Mouse (Mus musculus): ENCODE results near the gene Gm37240. TPM values are rescaled to one million over a fixed set of nuclear protein-coding genes. Genes with fewer than 3 reads are reported as not detected.

Gene Gm37240
- polyA plus RNA-seq, 1 experiment from 2014 or later: 7.2 TPM

DNA sequence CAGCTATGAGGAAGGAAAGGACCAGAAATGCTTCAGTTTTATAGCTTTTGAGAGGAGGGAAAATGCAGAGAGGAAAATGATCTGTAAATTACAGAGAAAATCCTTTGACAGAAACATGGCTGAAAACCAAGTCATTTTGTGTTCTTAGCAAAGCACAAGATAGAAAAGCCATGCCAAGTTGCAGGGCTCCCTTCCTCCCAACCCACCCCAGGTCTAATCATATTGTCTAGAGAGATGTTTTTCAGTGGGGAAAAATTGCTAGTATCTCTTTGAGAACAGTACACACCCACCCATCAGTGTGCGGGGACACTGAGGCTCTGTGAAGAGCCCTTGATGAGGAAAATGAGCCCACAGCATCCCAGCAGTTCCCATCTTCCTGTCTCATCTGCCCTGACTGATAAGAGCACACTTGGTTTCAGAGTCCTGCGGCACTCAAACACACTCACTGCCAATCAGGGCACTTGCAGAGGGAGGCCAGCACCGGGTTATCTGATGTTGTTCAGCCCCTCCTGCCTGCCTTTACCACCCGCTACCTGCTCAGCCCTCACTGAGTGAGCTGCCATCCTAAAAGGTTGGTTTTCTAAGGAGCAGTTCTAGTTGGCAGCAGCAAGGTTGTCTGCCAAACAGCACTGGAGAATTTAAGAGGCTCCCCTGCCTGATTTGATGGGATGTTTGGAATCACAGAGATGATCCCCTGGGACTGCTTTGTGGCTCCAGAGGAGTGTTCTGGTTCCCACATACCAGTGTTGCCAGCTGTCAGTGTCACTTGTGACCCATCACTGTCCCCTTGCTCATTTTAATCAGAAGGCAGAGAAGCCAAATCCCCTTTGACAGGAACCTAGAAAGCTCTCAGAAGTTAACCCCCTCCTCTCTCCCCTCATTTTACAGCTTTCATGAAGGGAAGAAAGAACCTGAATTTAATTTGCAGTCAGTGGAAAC is 234.3 kb downstream of the Gm37240 start:
- H3K4me3 ChIP-seq: no peak overlapping the region
- 28% methylated on average over 4 of the region's 4 CpGs for WGBS
- H3K27ac ChIP-seq (replicated peaks): peak overlapping the region; percentile 13; the same call in 1 of the 2 replicates
- H3K9me3 ChIP-seq: no peaks in the 10 kb centered on the region
- no peaks in the 10 kb centered on the region for H3K27me3 ChIP-seq (replicated peaks)
- peak overlapping the region; percentile 33 for H3K4me2 ChIP-seq
- H3K4me1 ChIP-seq: peaks cover 32% of the 10 kb centered on the region
- ATAC-seq (ENCODE audit: extremely low read depth, insufficient number of reproducible peaks, low FRiP score, low TSS enrichment): no peak
- peaks cover 12% of the 10 kb centered on the region for H3K36me3 ChIP-seq
- H3K9ac ChIP-seq: peak overlapping the region; percentile 50

DNA sequence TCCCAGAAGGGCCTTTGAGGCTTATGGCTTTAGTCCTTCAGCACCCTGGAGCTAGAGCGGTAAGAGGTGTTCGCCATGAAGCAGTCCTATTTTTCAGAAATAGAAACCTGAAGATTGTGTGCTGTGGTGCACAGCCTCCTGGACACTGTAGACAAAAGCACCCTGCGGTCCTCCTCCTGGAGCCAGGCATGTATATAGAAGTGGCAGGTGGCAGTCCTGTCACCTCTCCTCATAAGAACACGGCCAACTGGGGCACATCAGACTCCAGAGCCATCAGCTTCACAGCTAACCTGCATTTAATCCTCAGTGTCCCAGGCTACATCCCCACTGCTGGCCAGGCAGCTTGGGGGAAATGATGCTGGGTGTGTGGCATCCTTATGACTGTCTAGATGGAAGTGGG is 238.1 kb downstream of the Gm37240 start:
- no peak overlapping the region for H3K9ac ChIP-seq
- 76% methylated on average over 4 of the region's 4 CpGs for WGBS
- no peak overlapping the region for H3K4me3 ChIP-seq
- ATAC-seq (ENCODE audit: extremely low read depth, insufficient number of reproducible peaks, low FRiP score, low TSS enrichment): no peak
- peaks cover 29% of the 10 kb centered on the region for H3K4me1 ChIP-seq
- H3K36me3 ChIP-seq: peaks cover 12% of the 10 kb centered on the region; the same call in 1 of the 2 replicates
- H3K27me3 ChIP-seq (replicated peaks): no peaks in the 10 kb centered on the region
- no peaks in the 10 kb centered on the region for H3K9me3 ChIP-seq
- H3K4me2 ChIP-seq: no peak overlapping the region
- H3K27ac ChIP-seq (replicated peaks): no peak overlapping the region

DNA sequence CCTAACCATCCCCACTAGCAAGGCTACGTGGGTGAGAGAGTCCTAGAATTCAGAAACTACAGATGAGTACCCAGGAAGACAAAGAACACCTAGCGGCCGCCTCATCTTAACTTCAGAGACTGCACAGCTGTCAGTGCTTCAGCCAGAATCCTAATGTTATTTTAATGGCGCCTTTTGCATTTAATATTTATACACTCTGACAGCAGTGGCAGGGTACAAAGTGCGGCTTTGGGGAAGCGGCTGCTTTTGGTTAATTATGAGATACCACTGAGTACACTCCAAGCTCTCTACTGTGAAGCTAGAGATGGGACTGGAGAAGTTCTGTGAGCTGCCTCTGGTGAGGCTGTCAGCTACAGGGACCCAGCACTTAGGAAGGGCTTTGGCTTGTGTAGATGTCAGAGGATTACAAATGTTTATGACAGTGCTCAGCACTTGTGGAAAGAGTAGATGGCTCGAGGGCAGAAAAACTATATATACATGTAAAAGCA is 241.8 kb downstream of the Gm37240 start:
- H3K4me1 ChIP-seq: peaks cover 11% of the 10 kb centered on the region

DNA sequence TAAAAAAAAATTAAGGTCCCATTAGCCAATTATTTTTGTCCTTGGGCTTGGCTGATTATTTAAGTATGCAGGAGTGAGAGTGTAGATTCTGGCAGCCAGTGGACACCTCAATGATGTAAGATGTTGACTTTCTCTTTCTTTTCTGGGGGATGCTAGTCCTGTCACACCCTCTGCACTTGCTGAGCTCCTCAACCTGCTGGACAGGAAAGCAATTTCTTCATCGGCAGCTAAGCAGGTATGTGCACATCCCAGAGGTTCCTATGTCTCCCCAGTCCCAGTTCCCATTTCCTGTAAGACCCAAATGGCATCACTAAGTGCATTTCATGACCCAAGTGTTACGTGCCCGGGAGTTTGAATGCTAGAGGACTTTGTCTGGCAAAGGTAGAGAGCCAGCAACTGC is 242.5 kb downstream of the Gm37240 start:
- Histone ChIP-seq H3K4me3 (no peak overlapping the region), H3K9me3 (no peaks in the 10 kb centered on the region), H3K27ac (replicated peaks) (no peak overlapping the region), H3K4me2 (no peak overlapping the region), H3K36me3 (peaks cover 9% of the 10 kb centered on the region; the same call in 1 of the 2 replicates), H3K27me3 (replicated peaks) (no peaks in the 10 kb centered on the region), H3K4me1 (peaks cover 11% of the 10 kb centered on the region), H3K9ac (no peak overlapping the region)
- no peak for ATAC-seq (ENCODE audit: extremely low read depth, insufficient number of reproducible peaks, low FRiP score, low TSS enrichment)
- WGBS: 89% methylated on average over 3 of the region's 3 CpGs

More for the DNA sequence above, 241.8 kb downstream of the Gm37240 start:
- Histone ChIP-seq H3K9me3 (no peaks in the 10 kb centered on the region), H3K4me3 (no peak overlapping the region), H3K27ac (replicated peaks) (peak overlapping the region; percentile 21; the same call in 1 of the 2 replicates), H3K9ac (0 out of 2 replicates have a peak overlapping the region, but pooled peaks have one; percentile 9), H3K27me3 (replicated peaks) (no peaks in the 10 kb centered on the region), H3K36me3 (peaks cover 9% of the 10 kb centered on the region; the same call in 1 of the 2 replicates), H3K4me2 (no peak overlapping the region)
- WGBS: 74% methylated on average over 7 of the region's 7 CpGs
- ATAC-seq (ENCODE audit: extremely low read depth, insufficient number of reproducible peaks, low FRiP score, low TSS enrichment): no peak

DNA sequence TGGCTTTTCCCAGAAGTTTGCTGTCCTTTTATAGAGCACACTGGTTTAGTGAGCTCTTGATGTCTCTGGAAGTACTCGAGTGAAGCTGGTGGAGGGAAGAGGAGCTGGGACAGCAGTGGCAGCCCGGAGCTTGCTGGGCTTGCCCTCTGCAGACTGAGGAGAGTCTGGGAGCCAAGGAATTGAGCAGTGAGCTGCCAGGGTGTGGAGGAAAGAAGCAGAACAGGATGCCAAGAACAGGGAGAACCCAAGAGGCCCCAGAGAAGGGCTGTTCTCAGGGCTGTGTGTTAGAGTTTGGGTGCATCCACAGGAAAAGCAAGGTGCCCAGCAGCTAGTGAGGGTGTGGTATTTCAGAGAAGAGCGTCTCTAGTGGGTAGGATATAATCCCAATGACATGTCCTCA is 245.6 kb downstream of the Gm37240 start:
- H3K27ac ChIP-seq (replicated peaks): no peak overlapping the region
- peaks cover 18% of the 10 kb centered on the region for H3K4me1 ChIP-seq
- H3K4me3 ChIP-seq: no peak overlapping the region
- no peak overlapping the region for H3K4me2 ChIP-seq
- 65% methylated on average over 3 of the region's 3 CpGs for WGBS
- no peaks in the 10 kb centered on the region for H3K27me3 ChIP-seq (replicated peaks)
- ATAC-seq (ENCODE audit: extremely low read depth, insufficient number of reproducible peaks, low FRiP score, low TSS enrichment): no peak
- no peak overlapping the region for H3K9ac ChIP-seq
- H3K9me3 ChIP-seq: no peaks in the 10 kb centered on the region
- peaks cover 4% of the 10 kb centered on the region; the same call in 1 of the 2 replicates for H3K36me3 ChIP-seq

DNA sequence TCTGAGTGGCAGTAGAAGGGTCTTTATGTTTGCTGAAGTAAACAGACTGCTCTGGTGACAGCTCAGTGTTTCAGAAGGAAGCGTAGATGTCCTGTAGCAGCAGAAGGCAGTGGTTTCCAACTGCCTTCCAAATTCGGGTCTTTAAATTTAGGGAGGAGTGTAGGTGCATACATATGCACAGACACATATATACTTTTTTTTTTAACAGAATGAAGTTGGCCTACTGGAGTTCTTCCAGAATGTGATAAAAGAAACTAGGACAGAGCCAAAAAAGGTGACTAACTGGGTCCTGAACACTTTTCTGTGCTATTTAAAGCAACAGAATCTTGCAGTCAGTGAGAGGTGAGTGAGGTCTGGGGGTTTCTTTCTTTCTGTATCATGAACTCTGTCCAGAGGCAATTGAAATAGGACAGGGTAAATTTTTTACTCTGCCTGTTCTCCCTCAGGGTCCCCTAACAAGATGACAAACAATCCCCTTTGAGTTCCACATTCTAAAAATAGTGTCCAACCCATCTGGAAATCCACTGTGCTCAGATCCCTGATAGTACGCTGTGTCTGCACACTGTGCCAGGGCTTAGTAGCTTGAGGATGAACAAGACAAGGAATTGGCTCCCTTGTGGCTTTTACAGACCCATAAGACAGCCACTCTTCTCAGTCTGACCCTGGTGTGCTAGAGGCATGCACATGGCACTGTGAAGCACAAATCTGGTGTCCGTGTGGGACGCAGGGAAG is 250.4 kb downstream of the Gm37240 start:
- Histone ChIP-seq H3K9ac (peak overlapping the region; percentile 57; the same call in 1 of the 2 replicates), H3K4me3 (no peak overlapping the region), H3K27ac (replicated peaks) (peak overlapping the region; percentile 97), H3K27me3 (replicated peaks) (no peaks in the 10 kb centered on the region), H3K36me3 (no peaks in the 10 kb centered on the region), H3K4me2 (peak overlapping the region; percentile 30), H3K9me3 (no peaks in the 10 kb centered on the region), H3K4me1 (peaks cover 48% of the 10 kb centered on the region)
- no peak; the same call in 1 of the 2 replicates for ATAC-seq (ENCODE audit: extremely low read depth, insufficient number of reproducible peaks, low FRiP score, low TSS enrichment)
- WGBS: 48% methylated on average over 5 of the region's 5 CpGs

DNA sequence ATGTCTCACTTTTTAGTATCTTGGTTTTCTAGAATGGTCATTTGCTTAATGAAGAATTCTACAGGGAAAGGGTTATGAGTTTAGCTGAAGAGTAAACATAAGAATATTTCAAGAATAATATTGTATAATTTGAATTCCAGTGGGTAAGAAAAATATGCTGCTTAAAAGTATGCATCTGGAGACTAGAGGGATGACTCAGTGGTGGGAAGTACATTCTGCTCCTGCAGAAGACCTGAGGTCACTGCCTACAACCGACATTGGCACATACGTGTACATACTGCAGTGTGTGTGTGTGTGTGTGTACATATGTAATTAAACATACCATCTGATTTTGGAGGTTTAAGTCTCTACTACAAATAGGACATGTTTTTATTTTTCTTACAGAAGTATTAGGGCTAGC is 251.7 kb downstream of the Gm37240 start:
- H3K27ac ChIP-seq (replicated peaks): 0 out of 2 replicates have a peak overlapping the region, but pooled peaks have one; percentile 97
- ATAC-seq (ENCODE audit: extremely low read depth, insufficient number of reproducible peaks, low FRiP score, low TSS enrichment): no peak
- no peaks in the 10 kb centered on the region for H3K27me3 ChIP-seq (replicated peaks)
- no peaks in the 10 kb centered on the region for H3K36me3 ChIP-seq
- no peaks in the 10 kb centered on the region for H3K9me3 ChIP-seq
- no peak overlapping the region for H3K4me2 ChIP-seq
- WGBS: 85% methylated on average over 2 of the region's 2 CpGs
- peaks cover 45% of the 10 kb centered on the region for H3K4me1 ChIP-seq
- H3K9ac ChIP-seq: no peak overlapping the region
- H3K4me3 ChIP-seq: no peak overlapping the region

DNA sequence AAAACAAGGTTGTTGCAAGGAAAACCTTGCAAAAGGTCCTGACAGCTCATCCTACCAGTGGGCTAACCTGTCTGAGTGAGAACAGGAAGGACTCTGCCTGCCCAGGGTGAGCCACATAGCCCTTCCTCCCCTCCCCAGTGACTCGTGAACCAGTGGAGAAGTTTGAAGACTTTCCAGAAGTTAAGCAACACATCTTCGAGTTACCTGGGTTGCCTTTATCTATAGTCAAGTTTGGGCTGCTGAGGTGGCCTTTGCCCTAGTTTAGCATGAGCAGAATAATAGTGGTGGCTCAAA is 252.2 kb downstream of the Gm37240 start:
- H3K4me1 ChIP-seq: peaks cover 45% of the 10 kb centered on the region
- ATAC-seq (ENCODE audit: extremely low read depth, insufficient number of reproducible peaks, low FRiP score, low TSS enrichment): no peak
- no peak overlapping the region for H3K4me3 ChIP-seq
- no peaks in the 10 kb centered on the region for H3K9me3 ChIP-seq
- no peaks in the 10 kb centered on the region for H3K36me3 ChIP-seq
- 46% methylated on average over 2 of the region's 2 CpGs for WGBS
- no peaks in the 10 kb centered on the region for H3K27me3 ChIP-seq (replicated peaks)
- 0 out of 2 replicates have a peak overlapping the region, but pooled peaks have one; percentile 3 for H3K27ac ChIP-seq (replicated peaks)
- no peak overlapping the region for H3K4me2 ChIP-seq
- H3K9ac ChIP-seq: no peak overlapping the region

DNA sequence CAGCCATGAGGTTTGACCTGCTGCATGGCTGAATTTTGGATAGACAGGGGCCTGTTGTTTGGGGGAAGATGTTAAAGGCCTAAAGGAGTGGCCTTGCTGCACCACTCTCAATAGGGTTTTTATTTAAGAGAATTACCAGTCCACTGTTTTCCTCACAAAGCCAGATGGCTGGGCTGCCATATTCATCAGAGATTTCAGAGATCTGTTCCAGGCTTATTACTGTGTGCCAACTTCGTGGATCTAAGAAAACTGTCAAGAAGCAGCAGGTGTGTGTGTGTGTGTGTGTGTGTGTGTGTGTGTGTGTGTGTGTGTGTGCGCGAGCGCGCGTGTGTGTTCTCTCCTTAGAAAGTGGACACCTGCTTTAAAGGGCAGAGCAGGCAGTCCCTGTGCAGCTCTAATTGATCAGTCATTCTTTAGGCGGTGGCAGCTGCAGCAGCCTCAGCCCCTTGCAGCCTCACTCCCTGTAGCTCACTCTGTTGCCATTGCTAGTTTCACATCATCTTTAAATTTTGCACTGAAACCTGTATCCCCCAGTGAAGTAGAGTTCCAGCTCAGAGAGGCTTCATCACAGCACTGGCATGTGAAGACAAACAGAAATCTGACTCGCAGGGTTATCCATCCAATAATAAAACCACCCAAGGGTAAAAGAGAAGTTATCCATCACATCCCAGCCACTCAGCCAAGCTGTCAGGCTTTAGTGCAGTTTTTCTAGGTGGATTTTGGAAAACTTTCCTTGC is 252.8 kb downstream of the Gm37240 start:
- 86% methylated on average over 8 of the region's 8 CpGs for WGBS
- H3K27ac ChIP-seq (replicated peaks): 0 out of 2 replicates have a peak overlapping the region, but pooled peaks have one; percentile 3
- no peak overlapping the region for H3K9ac ChIP-seq
- no peaks in the 10 kb centered on the region for H3K27me3 ChIP-seq (replicated peaks)
- H3K4me3 ChIP-seq: no peak overlapping the region
- H3K36me3 ChIP-seq: no peaks in the 10 kb centered on the region
- no peak for ATAC-seq (ENCODE audit: extremely low read depth, insufficient number of reproducible peaks, low FRiP score, low TSS enrichment)
- H3K9me3 ChIP-seq: no peaks in the 10 kb centered on the region
- peaks cover 45% of the 10 kb centered on the region for H3K4me1 ChIP-seq
- no peak overlapping the region for H3K4me2 ChIP-seq

DNA sequence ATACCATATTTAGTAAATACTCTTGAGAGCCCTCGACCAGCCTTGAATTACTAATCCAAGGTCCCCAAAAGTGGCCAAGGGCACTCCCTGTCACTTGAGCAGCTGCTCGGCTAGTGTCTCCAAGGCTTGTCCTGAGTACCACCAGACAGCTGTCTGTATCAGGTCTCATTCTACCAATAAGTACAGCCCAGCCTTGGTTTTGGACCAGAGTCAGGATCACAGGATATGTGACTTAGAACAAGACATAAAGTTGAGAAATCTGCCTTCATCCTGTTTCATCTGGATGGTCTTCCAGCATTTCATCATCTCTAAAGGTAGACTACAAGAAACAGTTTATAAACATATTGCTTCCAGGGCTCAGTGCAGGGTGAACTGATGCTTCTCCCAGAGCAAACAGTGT is 253.6 kb downstream of the Gm37240 start:
- peaks cover 45% of the 10 kb centered on the region for H3K4me1 ChIP-seq
- H3K9me3 ChIP-seq: no peaks in the 10 kb centered on the region
- no peak overlapping the region for H3K4me2 ChIP-seq
- ATAC-seq (ENCODE audit: extremely low read depth, insufficient number of reproducible peaks, low FRiP score, low TSS enrichment): no peak
- WGBS: 67% methylated on average over 2 of the region's 2 CpGs
- H3K4me3 ChIP-seq: no peak overlapping the region
- no peaks in the 10 kb centered on the region for H3K27me3 ChIP-seq (replicated peaks)
- no peak overlapping the region for H3K27ac ChIP-seq (replicated peaks)
- H3K9ac ChIP-seq: no peak overlapping the region
- peaks cover 4% of the 10 kb centered on the region for H3K36me3 ChIP-seq
